ENCODE assay signal across 25 mouse cellular contexts in the genomic region with DNA sequence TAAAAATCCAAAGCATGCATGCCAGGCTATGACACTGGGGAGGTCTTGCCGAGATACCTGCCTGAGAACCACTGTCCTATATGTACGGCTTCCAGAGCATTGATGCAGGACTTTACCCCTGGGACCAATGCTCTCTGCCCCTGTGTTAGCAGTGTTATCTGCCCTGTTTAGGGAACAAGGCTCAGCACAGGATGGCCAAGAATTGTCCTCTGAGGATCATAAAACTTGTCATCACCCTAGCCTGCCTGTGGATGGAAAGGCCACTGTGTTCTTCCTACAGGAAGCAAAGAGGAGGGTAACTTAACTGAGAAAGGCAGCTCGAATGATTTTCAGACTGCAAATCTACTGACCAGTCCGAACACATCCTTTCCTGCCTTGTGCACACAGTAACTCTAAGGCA. TPM values are rescaled to one million over a fixed set of nuclear protein-coding genes. Genes with fewer than 3 reads are reported as not detected.
DNase-seq lines count a peak whose midpoint lies in the region; ATAC-seq and TF ChIP-seq lines count a peak whose summit lies in the region.
"Had no signal": no experiment of that assay in that cellular context is flagged by ENCODE, and none has a peak within 500 bp of the region (broad histone marks: within the 10 kb centered on the region; RNA-seq: fewer than 3 reads in every experiment).

No protein-coding gene starts in this region.

- H3K27ac ChIP-seq in heart, embryonic 12.5 days (ENCODE audit: poor library complexity, severe bottlenecking): no peak overlapping the region
- H3K27ac ChIP-seq in kidney, embryonic 15.5 days: no peak overlapping the region
- H3K27ac ChIP-seq in heart, postnatal 0 days (ENCODE audit: low read depth): no peak overlapping the region
- H3K27ac ChIP-seq: embryonic facial prominence, embryonic 13.5 days; forebrain, embryonic 10.5 days; forebrain, embryonic 15.5 days; hindbrain, embryonic 10.5 days; hindbrain, embryonic 15.5 days; liver, embryonic 14.5 days; midbrain, embryonic 15.5 days; stomach, postnatal 0 days had no signal

- no peak overlapping the region for H3K4me2 ChIP-seq in heart, embryonic 12.5 days
- H3K4me2 ChIP-seq in kidney, embryonic 15.5 days: no peak overlapping the region
- H3K4me2 ChIP-seq in heart, postnatal 0 days (ENCODE audit: low read depth, low read length): no peak overlapping the region
- H3K4me2 ChIP-seq: embryonic facial prominence, embryonic 13.5 days; forebrain, embryonic 15.5 days; hindbrain, embryonic 15.5 days; midbrain, embryonic 15.5 days had no signal

- peaks cover 14% of the 10 kb centered on the region for H3K36me3 ChIP-seq in heart, embryonic 12.5 days
- H3K36me3 ChIP-seq in kidney, embryonic 15.5 days: peaks cover 18% of the 10 kb centered on the region
- peaks cover 15% of the 10 kb centered on the region for H3K36me3 ChIP-seq in heart, postnatal 0 days (replicated peaks; ENCODE audit: control insufficient read depth, insufficient read depth, low read length)

- no peaks in the 10 kb centered on the region for H3K9me3 ChIP-seq in heart, embryonic 12.5 days (replicated peaks)
- H3K9me3 ChIP-seq in kidney, embryonic 15.5 days (replicated peaks): no peaks in the 10 kb centered on the region
- no peaks in the 10 kb centered on the region for H3K9me3 ChIP-seq in heart, postnatal 0 days (replicated peaks; ENCODE audit: control insufficient read depth, low read length)
- H3K9me3 ChIP-seq: embryonic facial prominence, embryonic 13.5 days; forebrain, embryonic 10.5 days; forebrain, embryonic 15.5 days; hindbrain, embryonic 10.5 days; hindbrain, embryonic 15.5 days; midbrain, embryonic 15.5 days had no signal

- no peak overlapping the region for H3K9ac ChIP-seq in heart, embryonic 12.5 days
- H3K9ac ChIP-seq in kidney, embryonic 15.5 days: no peak overlapping the region
- no peak overlapping the region for H3K9ac ChIP-seq in heart, postnatal 0 days (replicated peaks; ENCODE audit: low read depth, low read length)
- H3K9ac ChIP-seq: embryonic facial prominence, embryonic 13.5 days; forebrain, embryonic 15.5 days; hindbrain, embryonic 15.5 days; liver, embryonic 14.5 days; midbrain, embryonic 15.5 days had no signal

- no peak for TF ChIP-seq CTCF in heart, postnatal 0 days (IDR thresholded peaks at IDR 0.05; ENCODE audit: low read depth)

- 72% methylated on average over 4 of the region's 4 CpGs for WGBS in heart, embryonic 12.5 days
- WGBS in kidney, embryonic 15.5 days: 76% methylated on average over 4 of the region's 4 CpGs
- 49% methylated on average over 4 of the region's 4 CpGs for WGBS in heart, postnatal 0 days

- peak; percentile 76 to 78 for DNase-seq in heart, adult 18-20 months
- DNase-seq in kidney, postnatal 14 days: peak; percentile 19
- DNase-seq in heart, postnatal 0 days (ENCODE audit: low spot score): no peak
- DNase-seq in cerebellum, postnatal 25 days: no peak
- no peak for DNase-seq in cerebellum, adult 8-10 months
- DNase-seq: B cell, adult 2 months; embryo, embryonic 11 days; kidney, adult 18-20 months; liver; lung, adult 2 months; lung, postnatal 14 days; right cerebral cortex, postnatal 25 days; thymus, adult 2 months; thymus, postnatal 36 days had no signal

- no peak overlapping the region for H3K4me3 ChIP-seq in heart, embryonic 12.5 days
- no peak overlapping the region for H3K4me3 ChIP-seq in kidney, embryonic 15.5 days (replicated peaks)
- no peak overlapping the region for H3K4me3 ChIP-seq in heart, postnatal 0 days (ENCODE audit: low read depth, low read length)
- H3K4me3 ChIP-seq: embryonic facial prominence, embryonic 13.5 days; forebrain, embryonic 10.5 days; forebrain, embryonic 15.5 days; hindbrain, embryonic 10.5 days; hindbrain, embryonic 15.5 days; midbrain, embryonic 15.5 days had no signal

- peaks cover 16% of the 10 kb centered on the region; the same call in 1 of the 2 replicates for H3K4me1 ChIP-seq in heart, embryonic 12.5 days (replicated peaks)
- H3K4me1 ChIP-seq in kidney, embryonic 15.5 days: no peaks in the 10 kb centered on the region
- peaks cover 17% of the 10 kb centered on the region for H3K4me1 ChIP-seq in heart, postnatal 0 days (ENCODE audit: control insufficient read depth, insufficient read depth)
- H3K4me1 ChIP-seq: forebrain, embryonic 15.5 days; hindbrain, embryonic 15.5 days; midbrain, embryonic 15.5 days had no signal

- no peaks in the 10 kb centered on the region for H3K27me3 ChIP-seq in heart, embryonic 12.5 days (replicated peaks)
- no peaks in the 10 kb centered on the region for H3K27me3 ChIP-seq in kidney, embryonic 15.5 days
- H3K27me3 ChIP-seq in heart, postnatal 0 days (ENCODE audit: control insufficient read depth, insufficient read depth, low read length): no peaks in the 10 kb centered on the region
- H3K27me3 ChIP-seq: embryonic facial prominence, embryonic 13.5 days; forebrain, embryonic 15.5 days; hindbrain, embryonic 15.5 days; midbrain, embryonic 15.5 days had no signal

- no peak for TF ChIP-seq EP300 in heart, postnatal 0 days (IDR thresholded peaks at IDR 0.05; ENCODE audit: low read depth)

- no peak for ATAC-seq in heart, embryonic 12.5 days (ENCODE audit: insufficient number of reproducible peaks, low FRiP score)
- ATAC-seq in kidney, embryonic 15.5 days (replicated peaks; ENCODE audit: low FRiP score): no peak
- peak; percentile 44; the same call in 1 of the 2 replicates for ATAC-seq in heart, postnatal 0 days (ENCODE audit: insufficient read depth, low read depth)
- ATAC-seq: forebrain, embryonic 15.5 days; inflammation-experienced regulatory T-cells, adult 6 months; midbrain, embryonic 15.5 days had no signal

RNA-seq across cellular contexts. Expression of gene Nampt, which starts 36.1 kb away (rescaled TPM):
- total RNA-seq in heart, adult 18-20 months (2021): 100 to 1,000 TPM; 127 to 137 TPM
- polyA plus RNA-seq in heart, embryonic 12.5 days (2016; fragmentation: Nextera tagmentation; extraction: Ambion mirVana): 18.9 TPM in 2 replicates
- polyA plus RNA-seq in kidney, embryonic 15.5 days (2015; fragmentation: Nextera tagmentation; extraction: Ambion mirVana): 23.9 and 25.9 TPM in 2 replicates
- total RNA-seq in heart, postnatal 0 days (2014; rRNA removed; ENCODE audit: low replicate concordance): 21.9 and 22.2 TPM in 2 replicates
- 13.7 and 15.5 TPM in 2 replicates for polyA plus RNA-seq in heart, postnatal 0 days (2015; fragmentation: Nextera tagmentation; extraction: Ambion mirVana)

Comparison
In these comparisons a context has a peak if more than half of its experiments do, and no peak if none do; other contexts are left out.
1. DNase-seq: peak in heart, adult 18-20 months (2 of 2) and kidney, postnatal 14 days (single experiment); none in heart, postnatal 0 days (single experiment), cerebellum, postnatal 25 days (0 of 2) and cerebellum, adult 8-10 months (single experiment).